Mouse (Mus musculus): ENCODE data around the gene Fxyd1. TPM values are rescaled to one million over a fixed set of nuclear protein-coding genes. Genes with fewer than 3 reads are reported as not detected.

Gene Fxyd1
- polyA plus RNA-seq (2011; ENCODE audit: insufficient read length, low read depth, missing spikeins) = 10.3 TPM in 1 of 2 replicates, not detected in the other

DNA sequence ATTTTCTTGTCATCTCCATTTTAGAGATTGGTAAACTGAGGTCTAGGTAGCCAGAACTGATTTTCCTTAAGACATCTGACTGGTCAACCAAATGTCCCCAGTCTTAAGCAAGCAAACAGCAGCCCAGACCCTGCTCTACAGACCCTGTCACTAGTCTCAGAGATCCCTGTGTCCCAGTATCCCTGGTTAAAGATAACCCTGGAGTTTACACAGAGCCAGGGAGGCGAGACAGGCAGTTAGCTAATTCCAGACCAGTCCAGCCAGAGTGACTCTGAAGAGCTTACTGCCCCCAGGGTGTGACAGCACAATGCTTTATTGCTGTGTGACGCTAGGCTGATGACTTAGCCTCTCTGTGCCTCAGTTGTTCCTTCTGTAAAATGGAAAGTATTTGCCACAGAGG is at the start of gene Fxyd1:
TSS of gene Fxyd1 (minus strand) at position 129 of the 400 bp plus-strand sequence.
- H3K4me3 ChIP-seq (ENCODE audit: insufficient read depth, low read length) = no peak within 1 kb of the TSS
- TF ChIP-seq CTCF (IDR thresholded peaks at IDR 0.05; ENCODE audit: borderline replicate concordance, insufficient read depth, low read length) = no peak
- TF ChIP-seq POLR2A (IDR thresholded peaks at IDR 0.05; ENCODE audit: low read depth, low read length) = no peak
- H3K27ac ChIP-seq (ENCODE audit: insufficient read depth, low read length) = no peak within 1 kb of the TSS
- no peaks in the 10 kb centered on the region for H3K4me1 ChIP-seq (ENCODE audit: control insufficient read depth, insufficient read depth, low read length)

DNA sequence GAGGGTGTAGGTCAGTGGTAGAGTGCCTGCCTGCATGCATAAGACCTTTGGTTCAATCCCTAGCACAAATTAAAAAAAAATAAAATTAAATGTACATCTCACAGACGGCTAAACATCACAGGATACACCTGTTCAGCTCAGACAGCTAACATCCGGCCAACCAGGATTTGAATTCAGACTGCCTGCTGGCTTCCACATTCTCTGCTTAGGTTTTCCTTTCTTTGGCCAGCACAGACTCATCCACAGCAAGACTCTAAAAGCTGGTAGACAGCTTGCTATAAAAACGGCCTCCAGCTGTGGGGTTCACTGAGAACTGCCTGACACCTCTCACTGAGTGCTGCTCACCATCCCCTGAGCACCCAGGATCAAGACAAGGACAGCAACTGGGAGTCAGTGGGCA is 49.2 kb upstream of the Fxyd1 start:
- no peaks in the 10 kb centered on the region for H3K4me1 ChIP-seq (ENCODE audit: control insufficient read depth, insufficient read depth, low read length)
- H3K4me3 ChIP-seq (ENCODE audit: insufficient read depth, low read length) = no peak overlapping the region
- H3K27ac ChIP-seq (ENCODE audit: insufficient read depth, low read length) = no peak overlapping the region
- TF ChIP-seq CTCF (IDR thresholded peaks at IDR 0.05; ENCODE audit: borderline replicate concordance, insufficient read depth, low read length) = no peak
- TF ChIP-seq POLR2A (IDR thresholded peaks at IDR 0.05; ENCODE audit: low read depth, low read length) = no peak

GRCm38 (mm10) chr7:31105061-31105768 is 48.2 kb upstream of the Fxyd1 start:
- peak; percentile 59; the same call in 1 of the 2 replicates for TF ChIP-seq CTCF (IDR thresholded peaks at IDR 0.05; ENCODE audit: borderline replicate concordance, insufficient read depth, low read length)
- no peak for TF ChIP-seq POLR2A (IDR thresholded peaks at IDR 0.05; ENCODE audit: low read depth, low read length)
- H3K4me1 ChIP-seq (ENCODE audit: control insufficient read depth, insufficient read depth, low read length) = no peaks in the 10 kb centered on the region
- H3K27ac ChIP-seq (ENCODE audit: insufficient read depth, low read length) = no peak overlapping the region

GRCm38 (mm10) chr7:31100786-31101185 is 43.8 kb upstream of the Fxyd1 start:
- Histone ChIP-seq H3K27ac (ENCODE audit: insufficient read depth, low read length) (no peak overlapping the region), H3K4me1 (ENCODE audit: control insufficient read depth, insufficient read depth, low read length) (no peaks in the 10 kb centered on the region), H3K4me3 (ENCODE audit: insufficient read depth, low read length) (no peak overlapping the region)
- TF ChIP-seq POLR2A (IDR thresholded peaks at IDR 0.05; ENCODE audit: low read depth, low read length) (no peak), CTCF (IDR thresholded peaks at IDR 0.05; ENCODE audit: borderline replicate concordance, insufficient read depth, low read length) (no peak)

More at GRCm38 (mm10) chr7:31105061-31105768, 48.2 kb upstream of the Fxyd1 start:
- no peak overlapping the region for H3K4me3 ChIP-seq (ENCODE audit: insufficient read depth, low read length)

GRCm38 (mm10) chr7:31099612-31099982 is 42.6 kb upstream of the Fxyd1 start:
- Histone ChIP-seq H3K4me3 (ENCODE audit: insufficient read depth, low read length) (no peak overlapping the region), H3K27ac (ENCODE audit: insufficient read depth, low read length) (no peak overlapping the region), H3K4me1 (ENCODE audit: control insufficient read depth, insufficient read depth, low read length) (no peaks in the 10 kb centered on the region)
- TF ChIP-seq POLR2A (IDR thresholded peaks at IDR 0.05; ENCODE audit: low read depth, low read length) (no peak), CTCF (IDR thresholded peaks at IDR 0.05; ENCODE audit: borderline replicate concordance, insufficient read depth, low read length) (no peak)

DNA sequence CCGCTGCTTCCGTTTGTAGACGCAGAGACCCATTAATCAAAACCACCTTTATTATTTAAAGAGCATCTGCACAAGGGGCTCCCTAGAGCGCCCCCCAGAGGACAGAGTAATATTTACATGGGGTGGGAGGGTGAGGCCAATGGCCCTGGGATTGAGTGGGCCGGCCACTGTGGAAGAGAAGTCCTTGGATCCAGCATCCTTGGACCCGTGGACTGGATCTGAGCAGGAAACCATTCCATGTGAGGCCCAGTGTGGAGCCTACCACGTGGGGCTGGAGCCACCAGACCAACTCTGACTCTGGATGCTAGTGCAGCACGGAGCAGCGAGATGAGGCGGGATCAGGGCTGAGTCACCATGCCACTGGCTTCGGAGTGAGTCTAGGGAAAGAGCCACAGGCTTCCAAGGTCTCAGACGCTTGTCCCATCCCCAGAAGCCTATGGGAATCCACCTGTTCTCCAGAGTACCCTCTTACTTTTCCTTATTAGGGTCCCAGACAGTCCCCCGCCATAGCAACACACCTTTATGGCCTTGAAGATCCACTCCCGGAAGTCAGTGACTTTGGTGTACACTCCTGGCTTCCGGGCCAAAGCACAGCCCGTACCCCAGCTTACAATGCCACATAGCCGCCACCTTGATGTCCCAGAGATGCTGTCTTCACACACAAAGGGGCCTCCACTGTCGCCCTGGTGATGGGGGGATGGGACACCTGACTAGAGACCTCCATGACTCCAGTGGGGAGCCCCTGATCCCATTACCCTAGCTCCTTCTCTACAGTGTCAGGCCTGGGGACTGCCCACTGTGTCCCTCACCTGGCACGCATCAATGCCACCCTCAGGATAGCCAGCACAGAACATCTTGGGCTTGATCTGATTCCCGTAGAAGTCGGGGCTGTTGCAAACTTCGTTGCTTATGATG is 42.0 kb upstream of the Fxyd1 start:
- Histone ChIP-seq H3K4me1 (ENCODE audit: control insufficient read depth, insufficient read depth, low read length) (no peaks in the 10 kb centered on the region), H3K27ac (ENCODE audit: insufficient read depth, low read length) (no peak overlapping the region), H3K4me3 (ENCODE audit: insufficient read depth, low read length) (no peak overlapping the region)
- no peak for TF ChIP-seq POLR2A (IDR thresholded peaks at IDR 0.05; ENCODE audit: low read depth, low read length)
- TF ChIP-seq CTCF (IDR thresholded peaks at IDR 0.05; ENCODE audit: borderline replicate concordance, insufficient read depth, low read length) = no peak

DNA sequence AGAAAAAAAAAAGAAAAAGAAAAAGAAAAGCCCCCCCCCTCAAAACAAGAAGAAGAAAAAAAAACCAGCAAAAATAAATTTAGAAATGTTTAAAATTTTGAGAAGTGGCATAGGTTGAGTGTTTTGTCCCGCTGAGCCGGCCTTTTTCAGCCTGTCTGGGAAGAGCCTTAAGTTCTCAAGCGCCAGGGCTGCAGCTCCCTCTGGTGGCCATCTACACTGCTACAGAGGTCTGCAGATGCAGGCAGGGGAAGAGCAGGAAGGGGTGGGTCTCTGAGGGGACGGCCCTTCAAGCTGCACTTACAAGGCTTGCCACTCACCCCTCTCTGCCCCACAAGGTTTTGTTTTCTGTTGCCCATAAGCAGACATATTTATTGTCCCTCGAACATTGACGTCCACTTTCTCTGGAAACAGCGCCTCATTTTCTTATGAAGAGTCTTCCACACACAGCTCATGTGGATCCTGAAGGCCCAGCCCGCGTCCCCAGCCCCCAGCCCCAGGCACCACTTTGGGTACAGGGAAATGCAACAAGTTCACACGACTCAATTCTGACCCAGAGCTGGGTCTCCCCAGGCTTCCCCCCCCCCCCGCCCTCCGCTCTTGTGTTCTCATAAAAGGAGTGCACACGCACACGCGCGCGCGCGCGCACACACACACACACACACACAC is 40.7 kb upstream of the Fxyd1 start:
- TF ChIP-seq CTCF (IDR thresholded peaks at IDR 0.05; ENCODE audit: borderline replicate concordance, insufficient read depth, low read length) (peak; percentile 94), POLR2A (IDR thresholded peaks at IDR 0.05; ENCODE audit: low read depth, low read length) (0 out of 2 replicates have a peak, but pooled peaks have one; percentile 27)
- no peak overlapping the region for H3K27ac ChIP-seq (ENCODE audit: insufficient read depth, low read length)
- no peak overlapping the region for H3K4me3 ChIP-seq (ENCODE audit: insufficient read depth, low read length)
- no peaks in the 10 kb centered on the region for H3K4me1 ChIP-seq (ENCODE audit: control insufficient read depth, insufficient read depth, low read length)

DNA sequence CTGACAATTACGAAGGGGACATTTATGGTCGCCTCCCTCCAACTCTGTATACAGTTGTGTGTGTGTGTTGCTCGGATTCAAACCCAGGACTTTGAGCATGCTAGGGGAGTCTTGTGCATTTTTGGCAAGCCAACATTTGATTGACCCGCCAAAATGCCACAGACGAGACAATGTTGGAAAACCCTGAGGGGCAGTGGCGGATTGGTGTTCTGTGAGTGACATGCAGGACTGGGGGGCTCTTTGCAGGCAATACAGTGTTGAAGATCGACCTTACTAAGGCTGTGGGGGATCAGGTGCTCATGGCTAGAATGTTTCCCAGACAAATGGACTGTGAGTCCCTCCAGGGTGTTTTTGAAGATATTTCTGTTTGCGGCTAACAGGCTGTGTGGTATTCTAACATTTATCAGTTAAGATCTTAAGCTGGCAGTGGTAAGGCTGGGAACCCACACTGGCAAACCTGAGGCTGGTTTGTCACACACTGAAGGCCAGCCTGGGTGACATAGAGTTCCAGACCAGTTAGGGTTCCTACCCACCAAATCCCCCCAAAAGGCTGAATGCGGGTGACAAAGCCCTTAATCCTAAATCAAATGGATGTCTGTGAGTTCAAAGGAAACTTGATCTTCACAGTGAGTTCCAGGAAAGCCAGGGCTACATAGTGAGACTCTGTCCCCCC is 40.0 kb upstream of the Fxyd1 start:
- TF ChIP-seq CTCF (IDR thresholded peaks at IDR 0.05; ENCODE audit: borderline replicate concordance, insufficient read depth, low read length) = no peak
- TF ChIP-seq POLR2A (IDR thresholded peaks at IDR 0.05; ENCODE audit: low read depth, low read length) = no peak
- H3K27ac ChIP-seq (ENCODE audit: insufficient read depth, low read length) = no peak overlapping the region
- no peak overlapping the region for H3K4me3 ChIP-seq (ENCODE audit: insufficient read depth, low read length)
- no peaks in the 10 kb centered on the region for H3K4me1 ChIP-seq (ENCODE audit: control insufficient read depth, insufficient read depth, low read length)

All from embryonic fibroblast, embryonic 13.5 days (primary cell).